Mouse (Mus musculus): ENCODE measurements around the gene Kcnn3.

DNA sequence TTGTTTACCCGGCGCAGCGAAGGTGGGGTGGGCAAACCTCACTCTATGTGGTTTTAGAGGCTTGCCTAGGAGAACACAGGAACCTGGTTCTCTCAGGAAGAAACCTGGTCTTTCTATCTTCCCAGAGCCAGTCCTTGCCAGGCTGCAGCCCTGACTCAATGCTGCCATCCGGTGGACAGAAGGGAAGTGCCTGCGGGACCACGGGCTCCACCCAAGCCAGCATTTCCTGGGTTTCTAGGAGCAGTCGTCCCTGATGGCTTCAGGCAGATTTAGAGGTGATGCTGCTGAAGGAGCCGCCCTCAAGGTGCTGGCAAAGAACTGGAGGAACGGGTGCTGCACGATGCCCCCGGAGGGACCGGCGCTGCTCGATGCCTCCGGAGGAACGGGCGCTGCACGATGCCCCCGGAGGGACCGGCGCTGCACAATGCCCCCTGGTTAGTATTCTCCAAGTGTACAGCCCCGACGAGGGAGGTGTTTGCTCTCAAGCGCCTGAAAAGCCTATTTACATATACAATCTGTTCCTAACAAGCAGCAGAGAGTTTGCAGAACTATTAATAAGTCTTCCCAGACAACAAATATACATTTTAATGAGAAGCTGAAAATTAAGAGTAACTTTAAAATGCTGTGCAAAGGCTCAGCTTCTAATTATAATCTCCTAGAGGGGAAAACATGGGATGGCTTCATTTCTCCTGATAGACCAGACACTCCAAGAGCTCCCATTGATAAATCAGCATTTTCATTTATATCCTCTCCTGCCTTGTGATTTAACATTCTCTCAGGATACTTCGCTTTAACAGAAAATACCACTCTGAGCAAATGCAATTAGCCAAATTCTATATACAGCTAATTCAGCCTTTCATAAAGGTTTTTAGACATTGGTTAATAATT is 169.0 kb downstream of the Kcnn3 start:
- TF ChIP-seq CTCF (IDR thresholded peaks at IDR 0.05; ENCODE audit: borderline replicate concordance, control insufficient read depth, extremely low read depth, insufficient read depth, low read length, poor library complexity): peak; percentile 91
- no peak for TF ChIP-seq POLR2A (IDR thresholded peaks at IDR 0.05; ENCODE audit: control insufficient read depth, extremely low read depth, insufficient read depth, low read length, poor library complexity)
